Mouse (Mus musculus) neural tube, embryonic 11.5 days (tissue): ENCODE results near the gene Cradd. TPM values are rescaled to one million over a fixed set of nuclear protein-coding genes. Genes with fewer than 3 reads are reported as not detected.

Source experiments
- ATAC-seq: fragments of 200-750 bp; cut with Nextera tagmentation; 2 replicates; pipeline ENCODE4 v1.8.0; 2017; ENCODE audit warnings: moderate number of reproducible peaks, mild to moderate bottlenecking, moderate TSS enrichment, moderate library complexity; ENCODE audit not compliant: insufficient read depth, low FRiP score, low TSS enrichment
- DNase-seq: peaks from one replicate; pipeline ENCODE4 v3.0.0-alpha.2; 2015; ENCODE audit warnings: low spot score
- H3K27ac ChIP-seq: fragments of 300-500 bp; sonication (generic); 2 replicates; pipeline ENCODE4 v1.5.1; 2014; ENCODE audit warnings: low read depth, mild to moderate bottlenecking, low read length
- H3K27me3 ChIP-seq: fragments of 300-500 bp; sonication (generic); 2 replicates; pipeline ENCODE4 v1.6.1; 2014; ENCODE audit warnings: mild to moderate bottlenecking, low read length, mixed read lengths; ENCODE audit not compliant: control insufficient read depth, insufficient read depth
- H3K36me3 ChIP-seq: fragments of 300-500 bp; sonication (generic); 2 replicates; pipeline ENCODE4 v1.6.1; 2014; ENCODE audit warnings: mild to moderate bottlenecking, low read length, moderate library complexity, mixed read lengths; ENCODE audit not compliant: control insufficient read depth, insufficient read depth
- H3K4me1 ChIP-seq: fragments of 300-500 bp; sonication (generic); 2 replicates; pipeline ENCODE4 v1.6.1; 2014; ENCODE audit warnings: low read length, mixed read lengths; ENCODE audit not compliant: control insufficient read depth, insufficient read depth
- H3K4me2 ChIP-seq: fragments of 300-500 bp; sonication (generic); 2 replicates; pipeline ENCODE4 v1.6.1; 2014; ENCODE audit warnings: low read depth, mild to moderate bottlenecking, moderate library complexity
- H3K4me3 ChIP-seq: fragments of 300-500 bp; sonication (generic); 2 replicates; pipeline ENCODE4 v1.5.1; 2014; ENCODE audit warnings: low read depth, low read length
- H3K9ac ChIP-seq: fragments of 300-500 bp; sonication (generic); 2 replicates; pipeline ENCODE4 v1.6.1; 2014; ENCODE audit warnings: mild to moderate bottlenecking, low read length
- H3K9me3 ChIP-seq: fragments of 300-500 bp; sonication (generic); 2 replicates; pipeline ENCODE4 v1.6.1; 2016; ENCODE audit warnings: low read length; ENCODE audit not compliant: control insufficient read depth
- WGBS: fragments of 180-500 bp; shearing (Covaris S2); extraction: QIAGEN DNeasy Blood & Tissue Kit; methylation state at CpG from one replicate; pipeline ENCODE4 v1.1.7; 2014; 5-methylcytosine and 5-hydroxymethylcytosine counted together
- polyA plus RNA-seq: library from polyadenylated mRNA; unstranded; fragments of >200 nt; fragmentation: Nextera tagmentation; extraction: Ambion mirVana; gene quantifications from 2 replicates; pipeline ENCODE4 v1.2.1, GENCODE M21; 2014

Gene Cradd
- polyA plus RNA-seq, 1 experiment from 2014 or later, result 12.5 TPM

GRCm38 (mm10) chr10:95159675-95160256, 164.2 kb downstream of the Cradd start:
- ATAC-seq, result no peak
- no peak overlapping the region for H3K27ac ChIP-seq
- H3K9me3 ChIP-seq, result no peaks in the 10 kb centered on the region

GRCm38 (mm10) chr10:95156410-95156809, 167.5 kb downstream of the Cradd start:
- DNase-seq, result no peak
- no peak overlapping the region for H3K9ac ChIP-seq
- no peaks in the 10 kb centered on the region for H3K4me1 ChIP-seq
- no peak for ATAC-seq
- H3K9me3 ChIP-seq, result no peaks in the 10 kb centered on the region
- WGBS, result 90% methylated on average over 5 of the region's 7 CpGs
- no peak overlapping the region for H3K4me3 ChIP-seq
- H3K4me2 ChIP-seq, result no peak overlapping the region
- no peak overlapping the region for H3K27ac ChIP-seq
- H3K27me3 ChIP-seq, result no peaks in the 10 kb centered on the region
- no peaks in the 10 kb centered on the region for H3K36me3 ChIP-seq

More at GRCm38 (mm10) chr10:95159675-95160256, 164.2 kb downstream of the Cradd start:
- no peaks in the 10 kb centered on the region for H3K4me1 ChIP-seq
- no peak overlapping the region for H3K4me2 ChIP-seq
- DNase-seq, result no peak
- H3K36me3 ChIP-seq, result no peaks in the 10 kb centered on the region
- H3K4me3 ChIP-seq, result no peak overlapping the region
- WGBS, result 85% methylated on average over 9 of the region's 9 CpGs
- no peak overlapping the region for H3K9ac ChIP-seq
- H3K27me3 ChIP-seq, result no peaks in the 10 kb centered on the region

- Histone ChIP-seq H3K9me3 (no peaks in the 10 kb centered on the region), H3K4me3 (no peak overlapping the region), H3K36me3 (no peaks in the 10 kb centered on the region), H3K4me1 (no peaks in the 10 kb centered on the region), H3K9ac (no peak overlapping the region), H3K27me3 (no peaks in the 10 kb centered on the region), H3K27ac (no peak overlapping the region), H3K4me2 (no peak overlapping the region)
- ATAC-seq (no peak), DNase-seq (no peak)
- 78% methylated on average over 1 of the region's 1 CpGs for WGBS
Observed at GRCm38 (mm10) chr10:95154675-95155074, 169.3 kb downstream of the Cradd start.

- Histone ChIP-seq H3K9me3 (no peaks in the 10 kb centered on the region), H3K4me2 (no peak overlapping the region), H3K4me1 (no peaks in the 10 kb centered on the region), H3K36me3 (no peaks in the 10 kb centered on the region), H3K27me3 (no peaks in the 10 kb centered on the region), H3K9ac (no peak overlapping the region), H3K27ac (no peak overlapping the region), H3K4me3 (no peak overlapping the region)
- ATAC-seq, result no peak
- DNase-seq, result no peak
- WGBS, result 85% methylated on average over 7 of the region's 7 CpGs
Observed at GRCm38 (mm10) chr10:95153224-95153623, 170.7 kb downstream of the Cradd start.

- DNase-seq (no peak), ATAC-seq (no peak)
- Histone ChIP-seq H3K4me3 (no peak overlapping the region), H3K27ac (no peak overlapping the region), H3K36me3 (no peaks in the 10 kb centered on the region), H3K9ac (no peak overlapping the region), H3K9me3 (no peaks in the 10 kb centered on the region), H3K4me2 (no peak overlapping the region), H3K4me1 (no peaks in the 10 kb centered on the region), H3K27me3 (no peaks in the 10 kb centered on the region)
- 79% methylated on average over 9 of the region's 9 CpGs for WGBS
Observed at GRCm38 (mm10) chr10:95152503-95152989, 171.4 kb downstream of the Cradd start.

GRCm38 (mm10) chr10:95151012-95151768, 172.7 kb downstream of the Cradd start:
- H3K4me2 ChIP-seq, result no peak overlapping the region
- no peak overlapping the region for H3K27ac ChIP-seq
- H3K4me3 ChIP-seq, result no peak overlapping the region
- H3K4me1 ChIP-seq, result no peaks in the 10 kb centered on the region
- no peak overlapping the region for H3K9ac ChIP-seq
- DNase-seq, result no peak
- no peaks in the 10 kb centered on the region for H3K36me3 ChIP-seq
- ATAC-seq, result no peak
- H3K27me3 ChIP-seq, result no peaks in the 10 kb centered on the region
- WGBS, result 94% methylated on average over 6 of the region's 6 CpGs
- H3K9me3 ChIP-seq, result no peaks in the 10 kb centered on the region

GRCm38 (mm10) chr10:95149666-95150065, 174.3 kb downstream of the Cradd start:
- Histone ChIP-seq H3K4me1 (peaks cover 5% of the 10 kb centered on the region), H3K36me3 (no peaks in the 10 kb centered on the region), H3K27me3 (no peaks in the 10 kb centered on the region), H3K4me3 (no peak overlapping the region), H3K27ac (no peak overlapping the region), H3K9ac (no peak overlapping the region), H3K9me3 (no peaks in the 10 kb centered on the region), H3K4me2 (no peak overlapping the region)
- ATAC-seq (no peak), DNase-seq (no peak)
- WGBS, result 84% methylated on average over 1 of the region's 1 CpGs

- Histone ChIP-seq H3K4me2 (no peak overlapping the region), H3K4me3 (no peak overlapping the region), H3K9ac (no peak overlapping the region), H3K9me3 (no peaks in the 10 kb centered on the region), H3K27ac (no peak overlapping the region), H3K27me3 (no peaks in the 10 kb centered on the region), H3K4me1 (peaks cover 15% of the 10 kb centered on the region), H3K36me3 (no peaks in the 10 kb centered on the region)
- ATAC-seq, result no peak
- WGBS, result 85% methylated on average over 3 of the region's 3 CpGs
- DNase-seq, result no peak
Observed at GRCm38 (mm10) chr10:95148641-95149040, 175.3 kb downstream of the Cradd start.
